Mouse (Mus musculus) midbrain, embryonic 11.5 days (tissue): ENCODE data around the gene Trpm4. TPM values are rescaled to one million over a fixed set of nuclear protein-coding genes. Genes with fewer than 3 reads are reported as not detected.
"Not testable (repeated sequence)": the region's sequence is repeated elsewhere in the genome, so short reads cannot be mapped to it uniquely, and the experiment has no call there.

Source experiments
- ATAC-seq: fragments of 200-750 bp; cut with Nextera tagmentation; 2 replicates; pipeline ENCODE4 v1.8.0; 2017; ENCODE audit warnings: moderate TSS enrichment, moderate library complexity; ENCODE audit not compliant: low FRiP score
- DNase-seq: peaks from one replicate; pipeline ENCODE4 v3.0.0; 2015; ENCODE audit warnings: low spot score; ENCODE audit errors: missing footprints
- H3K27ac ChIP-seq: fragments of 300-500 bp; sonication (generic); 2 replicates; pipeline ENCODE4 v1.5.1; 2014; ENCODE audit warnings: low read depth, low read length
- H3K27me3 ChIP-seq: fragments of 300-500 bp; sonication (generic); 2 replicates; pipeline ENCODE4 v1.6.1; 2014; ENCODE audit warnings: mild to moderate bottlenecking, low read length, moderate library complexity, mixed read lengths; ENCODE audit not compliant: control insufficient read depth, insufficient read depth
- H3K36me3 ChIP-seq: fragments of 300-500 bp; sonication (generic); 2 replicates; pipeline ENCODE4 v1.6.1; 2014; ENCODE audit warnings: mild to moderate bottlenecking, low read length, moderate library complexity, mixed read lengths; ENCODE audit not compliant: control insufficient read depth, insufficient read depth
- H3K4me1 ChIP-seq: fragments of 300-500 bp; sonication (generic); 2 replicates; pipeline ENCODE4 v1.6.1; 2014; ENCODE audit warnings: low read length; ENCODE audit not compliant: control insufficient read depth, insufficient read depth
- H3K4me2 ChIP-seq: fragments of 300-500 bp; sonication (generic); 2 replicates; pipeline ENCODE4 v1.6.1; 2014; ENCODE audit warnings: mild to moderate bottlenecking, moderate library complexity
- H3K4me3 ChIP-seq: fragments of 300-500 bp; sonication (generic); 2 replicates; pipeline ENCODE4 v1.5.1; 2014; ENCODE audit warnings: low read depth, low read length
- H3K9ac ChIP-seq: fragments of 300-500 bp; sonication (generic); 2 replicates; pipeline ENCODE4 v1.6.1; 2014; ENCODE audit warnings: low read length
- H3K9me3 ChIP-seq: fragments of 300-500 bp; sonication (generic); 2 replicates; pipeline ENCODE4 v1.6.1; 2016; ENCODE audit warnings: low read length; ENCODE audit not compliant: control insufficient read depth
- WGBS: fragments of 180-500 bp; shearing (Covaris S2); extraction: QIAGEN DNeasy Blood & Tissue Kit; methylation state at CpG from one replicate; pipeline ENCODE4 v1.1.7; 2014; 5-methylcytosine and 5-hydroxymethylcytosine counted together
- polyA plus RNA-seq: library from polyadenylated mRNA; unstranded; fragments of >200 nt; fragmentation: Nextera tagmentation; extraction: Ambion mirVana; gene quantifications from 2 replicates; pipeline ENCODE4 v1.2.1, GENCODE M21; 2014

The Trpm4 gene
- polyA plus RNA-seq, 1 experiment from 2014 or later: 6.1 TPM

GRCm38 (mm10) chr7:45257063-45257840 lies 76.3 kb downstream of the Trpm4 start:
- ATAC-seq: no peak
- WGBS: 64% methylated on average over 11 of the region's 11 CpGs

DNA sequence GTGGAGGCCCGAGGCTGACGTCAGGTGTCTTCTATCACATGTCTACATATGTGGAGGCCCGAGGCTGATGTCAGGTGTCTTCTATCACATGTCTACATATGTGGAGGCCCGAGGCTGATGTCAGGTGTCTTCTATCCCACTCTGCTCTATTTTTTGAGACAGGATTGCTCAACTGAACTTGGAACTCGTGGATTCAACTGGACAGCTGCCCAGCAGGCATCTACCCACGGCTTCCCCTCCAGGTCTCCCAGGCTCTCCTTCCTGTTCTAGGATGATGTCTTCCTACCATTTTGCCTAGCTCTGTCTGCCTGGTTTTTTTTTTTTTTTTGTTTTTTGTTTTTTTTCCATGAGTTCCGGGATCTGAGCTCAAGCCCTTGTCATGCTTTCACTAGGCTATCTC lies 77.8 kb downstream of the Trpm4 start:
- not testable (repeated sequence) for H3K36me3 ChIP-seq, H3K9me3 ChIP-seq, H3K27me3 ChIP-seq, H3K4me3 ChIP-seq, ATAC-seq, H3K4me2 ChIP-seq, DNase-seq, H3K9ac ChIP-seq, H3K4me1 ChIP-seq, H3K27ac ChIP-seq
- 83% methylated on average over 5 of the region's 7 CpGs for WGBS

More at GRCm38 (mm10) chr7:45257063-45257840, 76.3 kb downstream of the Trpm4 start:
- Histone ChIP-seq H3K4me2 (no peak overlapping the region), H3K9me3 (no peaks in the 10 kb centered on the region), H3K4me1 (no peaks in the 10 kb centered on the region), H3K4me3 (no peak overlapping the region), H3K27ac (no peak overlapping the region), H3K9ac (no peak overlapping the region), H3K27me3 (no peaks in the 10 kb centered on the region), H3K36me3 (no peaks in the 10 kb centered on the region)
- DNase-seq: peak; percentile 61

DNA sequence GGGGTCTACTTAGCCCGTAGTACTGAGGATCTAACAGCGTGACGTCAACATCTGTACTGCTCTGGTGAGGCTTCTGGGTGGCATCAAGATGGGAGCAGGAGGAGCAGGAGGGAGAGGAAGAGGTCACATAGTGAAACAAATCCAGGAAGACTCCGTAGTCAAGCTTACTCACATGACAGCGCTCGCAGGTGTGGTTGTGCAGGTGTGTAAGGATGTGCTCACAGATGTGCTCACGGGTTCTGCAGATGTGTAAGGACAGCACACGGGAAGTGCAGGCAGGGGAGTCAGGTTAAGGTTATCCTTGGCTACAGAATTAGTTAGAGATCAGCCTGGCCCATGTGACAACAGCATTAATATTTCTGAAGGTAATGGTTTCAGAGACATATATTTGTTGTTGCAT lies 79.8 kb downstream of the Trpm4 start:
- ATAC-seq: no peak
- Histone ChIP-seq H3K4me3 (no peak overlapping the region), H3K36me3 (no peaks in the 10 kb centered on the region), H3K27ac (no peak overlapping the region), H3K27me3 (no peaks in the 10 kb centered on the region), H3K9me3 (no peaks in the 10 kb centered on the region), H3K9ac (no peak overlapping the region), H3K4me1 (no peaks in the 10 kb centered on the region), H3K4me2 (no peak overlapping the region)
- no peak for DNase-seq
- 87% methylated on average over 8 of the region's 8 CpGs for WGBS

Other genes with a start within 250 kb of the Trpm4 start
- 121 and 123 TPM in 2 replicates for gene Rcn3, start 241.6 kb downstream of the Trpm4 start, polyA plus RNA-seq
- 16.1 and 18.3 TPM in 2 replicates for gene Fcgrt, start 229.9 kb downstream of the Trpm4 start, polyA plus RNA-seq
- gene Rps11, start 209.3 kb downstream of the Trpm4 start, polyA plus RNA-seq: 1,376 and 1,392 TPM in 2 replicates
- 1,212 and 1,290 TPM in 2 replicates for gene Rpl13a, start 205.0 kb downstream of the Trpm4 start, polyA plus RNA-seq
- gene Gm45713, start 197.5 kb downstream of the Trpm4 start, polyA plus RNA-seq: 0.17 and 0.60 TPM in 2 replicates
- 0.40 and 0.97 TPM in 2 replicates for gene Flt3l, start 197.3 kb downstream of the Trpm4 start, polyA plus RNA-seq
- 104 and 105 TPM in 2 replicates for gene Pih1d1, start 179.5 kb downstream of the Trpm4 start, polyA plus RNA-seq
- 22.0 and 25.7 TPM in 2 replicates for gene Aldh16a1, start 179.2 kb downstream of the Trpm4 start, polyA plus RNA-seq
- gene Slc17a7, start 169.8 kb downstream of the Trpm4 start, polyA plus RNA-seq: 0.40 and 0.51 TPM in 2 replicates
- gene Gfy, start 154.2 kb downstream of the Trpm4 start, polyA plus RNA-seq: not detected in 2 replicates
- gene Pth2, start 152.8 kb downstream of the Trpm4 start, polyA plus RNA-seq: 0.53 and 0.63 TPM in 2 replicates
- 0.52 and 0.86 TPM in 2 replicates for gene Ccdc155, start 128.9 kb downstream of the Trpm4 start, polyA plus RNA-seq
- gene Dkkl1, start 121.6 kb downstream of the Trpm4 start, polyA plus RNA-seq: 0.81 and 1.2 TPM in 2 replicates
- 241 and 253 TPM in 2 replicates for gene Tead2, start 118.0 kb downstream of the Trpm4 start, polyA plus RNA-seq
- 0.81 and 0.97 TPM in 2 replicates for gene Cd37, start 94.7 kb downstream of the Trpm4 start, polyA plus RNA-seq
- gene Slc6a16, start 92.7 kb downstream of the Trpm4 start, polyA plus RNA-seq: not detected in 2 replicates
- gene Slc6a21, start 56.3 kb downstream of the Trpm4 start, polyA plus RNA-seq: not detected in 2 replicates
- gene Hrc, start 1.5 kb upstream of the Trpm4 start, polyA plus RNA-seq: 0.11 and 0.19 TPM in 2 replicates
- 7.7 and 8.1 TPM in 2 replicates for gene Ppfia3, start 33.2 kb upstream of the Trpm4 start, polyA plus RNA-seq
- 0.75 and 1.2 TPM in 2 replicates for gene Lin7b, start 36.8 kb upstream of the Trpm4 start, polyA plus RNA-seq
- 62.0 and 70.9 TPM in 2 replicates for gene Snrnp70, start 62.0 kb upstream of the Trpm4 start, polyA plus RNA-seq
- not detected in 2 replicates for gene Kcna7, start 71.9 kb upstream of the Trpm4 start, polyA plus RNA-seq
- 0.23 and 0.44 TPM in 2 replicates for gene Ntf5, start 79.9 kb upstream of the Trpm4 start, polyA plus RNA-seq
- not detected in 2 replicates for gene Lhb, start 87.0 kb upstream of the Trpm4 start, polyA plus RNA-seq
- 26.5 and 26.8 TPM in 2 replicates for gene Gys1, start 101.1 kb upstream of the Trpm4 start, polyA plus RNA-seq
- gene Ruvbl2, start 104.3 kb upstream of the Trpm4 start, polyA plus RNA-seq: 168 and 171 TPM in 2 replicates
- 5,242 and 5,528 TPM in 2 replicates for gene Ftl1, start 126.1 kb upstream of the Trpm4 start, polyA plus RNA-seq
- gene Bax, start 133.1 kb upstream of the Trpm4 start, polyA plus RNA-seq: 169 and 201 TPM in 2 replicates
- gene Tulp2, start 148.1 kb upstream of the Trpm4 start, polyA plus RNA-seq: 0.15 TPM in 1 of 2 replicates, not detected in the other
- gene Gm45808, start 153.0 kb upstream of the Trpm4 start, polyA plus RNA-seq: not detected in 2 replicates
- gene Dhdh, start 155.0 kb upstream of the Trpm4 start, polyA plus RNA-seq: 3.2 and 3.9 TPM in 2 replicates
- gene Nucb1, start 176.6 kb upstream of the Trpm4 start, polyA plus RNA-seq: 83.7 and 84.8 TPM in 2 replicates
- gene Ppp1r15a, start 192.5 kb upstream of the Trpm4 start, polyA plus RNA-seq: 16.3 and 17.1 TPM in 2 replicates
- 0.08 and 0.26 TPM in 2 replicates for gene Plekha4, start 192.6 kb upstream of the Trpm4 start, polyA plus RNA-seq
- gene Hsd17b14, start 221.1 kb upstream of the Trpm4 start, polyA plus RNA-seq: 0.10 and 0.12 TPM in 2 replicates
- 22.5 and 24.7 TPM in 2 replicates for gene Bcat2, start 236.4 kb upstream of the Trpm4 start, polyA plus RNA-seq